Comparison of ENCODE assay signal across 9 mouse cellular contexts in genomic region chr14:34821131-34821790, GRCm38 (mm10). TPM values are rescaled to one million over a fixed set of nuclear protein-coding genes. Genes with fewer than 3 reads are reported as not detected.
A peak's percentile ranks its signal among the peaks of the same experiment; 100 is the strongest.
DNase-seq lines count a peak whose midpoint lies in the region; ATAC-seq and TF ChIP-seq lines count a peak whose summit lies in the region.
"Had no signal": no experiment of that assay in that cellular context is flagged by ENCODE, and none has a peak within 500 bp of the region (broad histone marks: within the 10 kb centered on the region; RNA-seq: fewer than 3 reads in every experiment).

No protein-coding gene starts in this region.

- ATAC-seq in limb, embryonic 13.5 days (ENCODE audit: low FRiP score, low read depth), result no peak
- no peak for ATAC-seq in stomach, embryonic 16.5 days (ENCODE audit: insufficient read depth, low FRiP score)

- no peak overlapping the region for H3K27ac ChIP-seq in heart, adult 2 months
- no peak overlapping the region for H3K27ac ChIP-seq in limb, embryonic 13.5 days
- H3K27ac ChIP-seq in stomach, embryonic 16.5 days (ENCODE audit: low read length), result no peak overlapping the region

- no peak overlapping the region for H3K9ac ChIP-seq in heart, adult 2 months (ENCODE audit: low read depth, low read length)
- no peak overlapping the region for H3K9ac ChIP-seq in limb, embryonic 13.5 days
- no peak overlapping the region for H3K9ac ChIP-seq in stomach, embryonic 16.5 days (ENCODE audit: low read length)

- no peaks in the 10 kb centered on the region for H3K36me3 ChIP-seq in heart, adult 2 months (ENCODE audit: control insufficient read depth, insufficient read depth, low read length)
- H3K36me3 ChIP-seq in limb, embryonic 13.5 days, result no peaks in the 10 kb centered on the region
- no peaks in the 10 kb centered on the region for H3K36me3 ChIP-seq in stomach, embryonic 16.5 days (ENCODE audit: control insufficient read depth, insufficient read depth, low read length)

- TF ChIP-seq CTCF in heart, adult 2 months (IDR thresholded peaks at IDR 0.05), result no peak

- TF ChIP-seq EP300 in heart, adult 2 months (IDR thresholded peaks at IDR 0.05; ENCODE audit: insufficient read depth, low read depth, low read length), result no peak

- TF ChIP-seq POLR2A in heart, adult 2 months (IDR thresholded peaks at IDR 0.05; ENCODE audit: insufficient read depth, low read depth, low read length), result no peak

- H3K79me2 ChIP-seq in heart, adult 2 months (replicated peaks; ENCODE audit: control insufficient read depth, insufficient read depth, low read length), result no peaks in the 10 kb centered on the region

- H3K9me3 ChIP-seq in limb, embryonic 13.5 days, result no peaks in the 10 kb centered on the region
- H3K9me3 ChIP-seq in stomach, embryonic 16.5 days (replicated peaks; ENCODE audit: control insufficient read depth, low read length), result no peaks in the 10 kb centered on the region

- no peak overlapping the region for H3K4me3 ChIP-seq in heart, adult 2 months
- H3K4me3 ChIP-seq in limb, embryonic 13.5 days, result peak overlapping the region; percentile 56
- H3K4me3 ChIP-seq in stomach, embryonic 16.5 days (replicated peaks; ENCODE audit: low read length), result peak overlapping the region; percentile 54

- no peaks in the 10 kb centered on the region for H3K4me1 ChIP-seq in heart, adult 2 months (ENCODE audit: control insufficient read depth, insufficient read depth, low read length)
- peaks cover 28% of the 10 kb centered on the region for H3K4me1 ChIP-seq in limb, embryonic 13.5 days
- H3K4me1 ChIP-seq in stomach, embryonic 16.5 days (ENCODE audit: control insufficient read depth, insufficient read depth, low read length), result peaks cover 5% of the 10 kb centered on the region; the same call in 1 of the 2 replicates

- DNase-seq in heart, adult 2 months, result peak; percentile 1 to 16
- no peak for DNase-seq in heart, postnatal 36 days
- DNase-seq in spleen, postnatal 4 days (ENCODE audit: low spot score in 2 of 2), result peak; percentile 8 to 56
- DNase-seq in spleen, adult 12 weeks (ENCODE audit: low spot score), result no peak
- DNase-seq in urinary bladder, postnatal 10 days (ENCODE audit: low spot score), result no peak
- no peak for DNase-seq in embryo, embryonic 10.5 days (ENCODE audit: low spot score)

- WGBS in heart, adult 2 months, result 3% methylated on average over 26 of the region's 26 CpGs
- 2% methylated on average over 26 of the region's 26 CpGs for WGBS in limb, embryonic 13.5 days
- WGBS in stomach, embryonic 16.5 days, result 3% methylated on average over 26 of the region's 26 CpGs

- intact Hi-C loops in heart, adult 2 months (cut with DNase I), result no loop called here
- intact Hi-C loops in heart, postnatal 36 days (cut with DNase I), result no loop called here

- H3K27me3 ChIP-seq in heart, adult 2 months (ENCODE audit: control insufficient read depth, insufficient read depth, low read length), result peaks cover 28% of the 10 kb centered on the region
- peaks cover 99% of the 10 kb centered on the region for H3K27me3 ChIP-seq in limb, embryonic 13.5 days
- H3K27me3 ChIP-seq in stomach, embryonic 16.5 days (ENCODE audit: control insufficient read depth, insufficient read depth, low read length), result peaks cover 75% of the 10 kb centered on the region

- H3K4me2 ChIP-seq in limb, embryonic 13.5 days (replicated peaks), result peak overlapping the region; percentile 82
- H3K4me2 ChIP-seq in stomach, embryonic 16.5 days (ENCODE audit: low read depth, low read length), result peak overlapping the region; percentile 75

RNA-seq across cellular contexts. Expression of gene Grid1, which starts 1.4 kb away (rescaled TPM):
- total RNA-seq in heart, adult 2 months (2021), result not detected
- 0.03 and 0.04 TPM in 2 replicates for polyA plus RNA-seq in heart, adult 2 months (2012; rRNA removed)
- total RNA-seq in heart, postnatal 36 days (2021), result under 1 TPM in 1 of 2 experiments, not detected in 1; 0.06 TPM
- 0.50 and 0.91 TPM in 2 replicates for polyA plus RNA-seq in limb, embryonic 13.5 days (2015; fragmentation: Nextera tagmentation; extraction: Ambion mirVana)
- 0.57 and 0.92 TPM in 2 replicates for polyA plus RNA-seq in stomach, embryonic 16.5 days (2015; fragmentation: Nextera tagmentation; extraction: Ambion mirVana)
- polyA plus RNA-seq: small intestine, adult 2 months had no signal

Comparison
In these comparisons a context has a peak if more than half of its experiments do, and no peak if none do; other contexts are left out.
1. DNase-seq: peak in heart, adult 2 months (2 of 2) and spleen, postnatal 4 days (2 of 2); none in heart, postnatal 36 days (0 of 2), spleen, adult 12 weeks (single experiment), urinary bladder, postnatal 10 days (single experiment) and embryo, embryonic 10.5 days (single experiment).